Mouse (Mus musculus) spleen, adult 2 months (tissue): Measurements from ENCODE around the gene Kif11.

Source experiments
- CTCF ChIP-seq: fragments of 200-500 bp; IDR thresholded peaks from 2 replicates; pipeline ENCODE4 v1.5.1; 2011; ENCODE audit warnings: mild to moderate bottlenecking, inconsistent platforms; ENCODE audit not compliant: insufficient read depth, insufficient read length, insufficient replicate concordance; ENCODE audit errors: extremely low read depth
- POLR2A ChIP-seq: fragments of 200-500 bp; IDR thresholded peaks from 2 replicates; pipeline ENCODE4 v1.6.1; 2011; ENCODE audit warnings: low read depth, low read length, inconsistent platforms

GRCm38 (mm10) chr19:37370356-37370755, 5.8 kb upstream of the Kif11 start:
- TF ChIP-seq CTCF (no peak), POLR2A (no peak)
